Mouse (Mus musculus) stomach, embryonic 14.5 days (tissue): ENCODE measurements around the gene Pkig. TPM values are rescaled to one million over a fixed set of nuclear protein-coding genes. Genes with fewer than 3 reads are reported as not detected.
"Not testable (repeated sequence)": the region's sequence is repeated elsewhere in the genome, so short reads cannot be mapped to it uniquely, and the experiment has no call there.

Experiments used
- ATAC-seq: fragments of 200-750 bp; cut with Nextera tagmentation; 2 replicates; pipeline ENCODE4 v1.8.0; 2017; ENCODE audit warnings: low read depth, moderate TSS enrichment; ENCODE audit not compliant: insufficient number of reproducible peaks, insufficient read depth, low FRiP score
- H3K27ac ChIP-seq: fragments of 300-500 bp; sonication (generic); 2 replicates; pipeline ENCODE4 v1.5.1; 2014; ENCODE audit warnings: mild to moderate bottlenecking, low read length, moderate library complexity, mixed read lengths
- H3K27me3 ChIP-seq: fragments of 300-500 bp; sonication (generic); 2 replicates; pipeline ENCODE4 v1.6.1; 2014; ENCODE audit warnings: low read length, control low read depth, mixed read lengths; ENCODE audit not compliant: control insufficient read depth, insufficient read depth
- H3K36me3 ChIP-seq: fragments of 300-500 bp; sonication (generic); 2 replicates; pipeline ENCODE4 v1.6.1; 2014; ENCODE audit warnings: mild to moderate bottlenecking, control low read depth, low read length, moderate library complexity, mixed read lengths; ENCODE audit not compliant: control insufficient read depth, insufficient read depth
- H3K4me1 ChIP-seq: fragments of 300-500 bp; sonication (generic); 2 replicates; pipeline ENCODE4 v1.6.1; 2014; ENCODE audit warnings: low read length, control low read depth, mixed read lengths; ENCODE audit not compliant: control insufficient read depth, insufficient read depth
- H3K4me2 ChIP-seq: fragments of 300-500 bp; sonication (generic); replicated peaks from 2 replicates; pipeline ENCODE4 v1.6.1; 2014; ENCODE audit warnings: low read depth, low read length, control low read depth
- H3K4me3 ChIP-seq: fragments of 300-500 bp; sonication (generic); 2 replicates; pipeline ENCODE4 v1.5.1; 2014; ENCODE audit warnings: low read depth, low read length, control low read depth
- H3K9ac ChIP-seq: fragments of 300-500 bp; sonication (generic); replicated peaks from 2 replicates; pipeline ENCODE4 v1.6.1; 2014; ENCODE audit warnings: low read depth, mild to moderate bottlenecking, control low read depth, low read length, moderate library complexity, mixed read lengths
- H3K9me3 ChIP-seq: fragments of 300-500 bp; sonication (generic); 2 replicates; pipeline ENCODE4 v1.6.1; 2016; ENCODE audit warnings: low read depth, low read length, control low read depth; ENCODE audit not compliant: control insufficient read depth
- WGBS: fragments of 180-500 bp; shearing (Covaris S2); extraction: QIAGEN DNeasy Blood & Tissue Kit; methylation state at CpG from one replicate; pipeline ENCODE4 v1.1.7; 2014; 5-methylcytosine and 5-hydroxymethylcytosine counted together
- polyA plus RNA-seq: library from polyadenylated mRNA; unstranded; fragments of >200 nt; fragmentation: Nextera tagmentation; extraction: Ambion mirVana; gene quantifications from 2 replicates; pipeline ENCODE4 v1.2.1, GENCODE M21; 2014

The Pkig gene
- polyA plus RNA-seq, 1 experiment from 2014 or later, result 105 TPM

DNA sequence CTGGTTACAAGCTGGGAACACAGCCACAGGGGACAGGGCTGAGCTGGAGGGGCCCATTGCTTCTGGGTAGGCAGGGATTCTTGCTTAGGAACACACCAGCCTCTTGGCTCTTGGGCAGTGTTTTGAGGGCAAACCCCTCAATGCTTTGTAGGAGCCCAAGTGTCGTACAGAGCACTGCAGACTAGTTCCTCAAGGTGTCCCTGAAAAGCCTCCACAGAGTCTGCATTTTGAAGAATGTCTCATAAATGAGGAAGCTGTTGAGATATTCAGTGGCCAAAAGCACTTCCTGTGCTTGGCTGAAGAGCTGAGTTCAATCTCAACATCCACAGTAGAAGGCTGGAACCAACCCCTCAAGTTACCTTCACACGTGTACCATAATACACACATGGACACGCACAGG is 18.6 kb downstream of the Pkig start:
- Histone ChIP-seq H3K27me3 (no peaks in the 10 kb centered on the region), H3K4me2 (no peak overlapping the region), H3K36me3 (no peaks in the 10 kb centered on the region), H3K27ac (peak overlapping the region; percentile 21; the same call in 1 of the 2 replicates), H3K4me1 (peaks cover 32% of the 10 kb centered on the region), H3K9me3 (no peaks in the 10 kb centered on the region), H3K9ac (no peak overlapping the region), H3K4me3 (no peak overlapping the region)
- WGBS, result 86% methylated on average over 3 of the region's 3 CpGs
- no peak for ATAC-seq

DNA sequence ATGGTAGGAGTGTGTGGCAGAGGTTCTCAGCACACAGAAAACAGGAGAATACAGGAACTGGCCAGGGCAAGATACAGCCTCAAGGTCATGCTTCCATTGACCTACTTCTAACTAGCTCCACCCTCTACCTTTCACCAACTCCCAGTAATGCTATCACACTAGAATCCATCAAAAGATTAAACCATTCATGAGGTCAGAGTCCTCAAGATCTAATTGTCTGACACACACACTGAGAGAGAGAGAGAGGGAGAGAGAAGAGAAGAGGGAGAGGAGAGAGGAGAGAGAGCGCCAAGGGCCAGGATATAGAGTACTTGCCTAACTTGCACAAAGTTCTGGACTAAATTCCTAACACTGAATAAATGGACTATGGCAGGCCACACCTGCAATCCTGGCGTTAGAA is 24.2 kb downstream of the Pkig start:
- H3K27me3 ChIP-seq, result no peaks in the 10 kb centered on the region
- no peak for ATAC-seq
- 80% methylated on average over 2 of the region's 2 CpGs for WGBS
- H3K9ac ChIP-seq, result no peak overlapping the region
- H3K9me3 ChIP-seq, result no peaks in the 10 kb centered on the region
- no peak overlapping the region for H3K4me2 ChIP-seq
- H3K4me3 ChIP-seq, result no peak overlapping the region
- peaks cover 20% of the 10 kb centered on the region for H3K4me1 ChIP-seq
- H3K36me3 ChIP-seq, result no peaks in the 10 kb centered on the region
- no peak overlapping the region for H3K27ac ChIP-seq

DNA sequence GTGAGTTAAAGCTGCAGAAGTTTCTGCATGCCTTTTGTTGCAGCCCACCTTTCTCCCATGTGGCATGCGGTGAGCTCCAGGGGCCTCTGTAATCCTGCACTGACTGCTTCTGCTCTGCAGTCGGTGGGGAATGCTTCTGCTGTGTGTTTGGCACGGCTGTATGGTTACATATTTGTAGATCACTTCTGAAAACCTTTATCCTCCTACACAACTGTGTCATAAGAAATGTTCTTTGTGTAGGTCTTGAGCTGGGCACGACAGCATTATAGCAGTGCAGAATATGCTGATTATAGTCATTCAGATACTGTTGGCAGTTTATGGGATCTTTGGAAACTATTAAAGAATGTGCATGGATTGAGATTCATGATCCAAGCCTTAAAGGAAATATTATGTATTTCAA is 27.1 kb downstream of the Pkig start:
- Histone ChIP-seq H3K27ac (peak overlapping the region; percentile 64; the same call in 1 of the 2 replicates), H3K27me3 (no peaks in the 10 kb centered on the region), H3K9ac (no peak overlapping the region), H3K4me3 (no peak overlapping the region), H3K4me2 (no peak overlapping the region), H3K9me3 (no peaks in the 10 kb centered on the region), H3K36me3 (no peaks in the 10 kb centered on the region), H3K4me1 (peaks cover 20% of the 10 kb centered on the region)
- ATAC-seq, result no peak
- WGBS, result 21% methylated on average over 4 of the region's 4 CpGs

DNA sequence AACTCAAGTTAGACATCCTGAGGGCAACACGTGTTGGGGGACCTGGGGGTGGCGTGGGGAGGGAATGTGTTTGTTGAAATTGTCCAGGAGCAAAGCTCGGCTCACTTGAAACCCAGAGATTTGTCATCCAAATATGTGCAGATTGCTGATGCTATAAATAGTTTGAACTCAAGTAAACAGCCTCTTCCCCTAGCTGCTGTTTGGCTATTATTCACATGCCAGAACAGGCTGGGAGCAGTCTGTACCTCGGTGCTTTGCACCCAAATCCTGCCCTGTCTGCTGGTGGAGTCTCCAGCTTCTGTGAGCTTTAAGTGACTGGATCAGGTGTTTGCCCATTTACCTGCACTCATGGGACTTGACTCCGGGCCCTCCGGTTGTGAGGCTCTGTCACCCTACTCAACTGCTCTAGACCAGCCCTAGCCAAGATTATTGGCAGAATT is 27.6 kb downstream of the Pkig start:
- H3K36me3 ChIP-seq, result no peaks in the 10 kb centered on the region
- WGBS, result 27% methylated on average over 6 of the region's 6 CpGs
- H3K9ac ChIP-seq, result no peak overlapping the region
- H3K4me1 ChIP-seq, result peaks cover 20% of the 10 kb centered on the region
- H3K27ac ChIP-seq, result peak overlapping the region; percentile 78; the same call in 1 of the 2 replicates
- ATAC-seq, result no peak; the same call in 1 of the 2 replicates
- H3K4me3 ChIP-seq, result no peak overlapping the region
- H3K27me3 ChIP-seq, result no peaks in the 10 kb centered on the region
- 0 out of 2 replicates have a peak overlapping the region, but pooled peaks have one; percentile 7 for H3K4me2 ChIP-seq
- no peaks in the 10 kb centered on the region for H3K9me3 ChIP-seq

DNA sequence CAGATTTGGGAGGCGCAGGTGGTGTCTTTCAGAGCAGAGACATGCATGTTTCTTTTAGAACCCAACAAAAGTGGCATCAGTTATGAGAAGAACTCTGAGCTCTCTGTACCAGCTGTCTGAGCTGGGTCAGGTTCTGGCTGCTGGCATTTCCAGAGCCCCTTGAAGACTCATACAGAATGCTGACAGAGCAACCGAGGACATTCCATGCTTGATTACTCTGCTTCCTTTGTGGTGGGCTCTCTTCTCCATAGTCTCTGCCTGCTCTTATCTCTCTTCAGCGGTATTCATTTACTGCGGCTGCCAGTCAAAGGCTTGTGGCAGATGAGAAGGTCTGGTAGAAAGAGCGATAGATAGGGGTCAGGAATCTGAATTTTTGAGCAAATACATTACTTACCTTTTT is 28.0 kb downstream of the Pkig start:
- Histone ChIP-seq H3K27me3 (no peaks in the 10 kb centered on the region), H3K9ac (no peak overlapping the region), H3K27ac (peak overlapping the region; percentile 78; the same call in 1 of the 2 replicates), H3K4me2 (0 out of 2 replicates have a peak overlapping the region, but pooled peaks have one; percentile 7), H3K9me3 (no peaks in the 10 kb centered on the region), H3K36me3 (no peaks in the 10 kb centered on the region), H3K4me1 (peaks cover 20% of the 10 kb centered on the region), H3K4me3 (no peak overlapping the region)
- 63% methylated on average over 5 of the region's 5 CpGs for WGBS
- no peak for ATAC-seq

DNA sequence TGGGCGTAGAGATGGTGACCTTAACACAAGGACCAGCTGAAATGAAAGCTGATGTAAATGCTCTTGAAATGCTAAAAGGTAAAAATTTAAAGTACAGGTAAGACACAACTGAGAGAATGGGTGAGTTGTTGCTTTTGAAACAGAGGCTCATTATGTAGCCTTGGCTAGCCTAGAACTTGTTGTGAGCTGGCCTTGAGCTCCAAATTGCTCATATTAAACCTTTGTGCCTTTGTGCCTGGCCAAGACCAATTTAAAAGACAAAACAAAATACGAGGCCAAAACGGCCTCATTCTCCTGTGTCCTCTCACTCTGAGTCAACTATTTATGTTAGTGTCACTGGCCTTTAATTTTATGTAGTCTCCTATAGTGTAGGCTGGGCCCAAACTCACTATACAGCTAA is 28.7 kb downstream of the Pkig start:
- H3K9ac ChIP-seq, result no peak overlapping the region
- 65% methylated on average over 3 of the region's 3 CpGs for WGBS
- no peaks in the 10 kb centered on the region for H3K9me3 ChIP-seq
- no peak for ATAC-seq
- H3K4me1 ChIP-seq, result peaks cover 22% of the 10 kb centered on the region
- H3K4me3 ChIP-seq, result no peak overlapping the region
- no peaks in the 10 kb centered on the region for H3K27me3 ChIP-seq
- no peaks in the 10 kb centered on the region for H3K36me3 ChIP-seq
- no peak overlapping the region for H3K27ac ChIP-seq
- H3K4me2 ChIP-seq, result no peak overlapping the region

DNA sequence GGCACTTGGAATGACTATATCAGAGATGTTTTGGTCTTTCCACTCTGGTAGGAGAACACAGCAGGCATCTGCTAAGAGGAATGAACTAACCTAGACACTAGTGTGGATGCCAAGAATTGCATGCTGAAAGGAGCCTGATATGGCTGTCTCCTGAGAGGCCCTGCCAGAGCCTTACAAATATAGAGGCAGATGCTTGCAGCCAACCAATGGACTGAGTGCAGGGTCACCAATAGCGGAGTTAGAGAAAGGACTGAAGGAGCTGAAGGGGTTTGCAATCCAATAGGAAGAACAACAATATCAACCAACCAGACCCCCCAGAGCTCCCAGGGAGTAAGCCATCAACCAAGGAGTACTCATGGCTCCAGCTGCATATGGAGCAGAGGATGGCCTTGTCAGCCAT is 30.2 kb downstream of the Pkig start:
- not testable (repeated sequence) for H3K9me3 ChIP-seq, H3K9ac ChIP-seq, H3K27ac ChIP-seq, H3K27me3 ChIP-seq, H3K36me3 ChIP-seq, ATAC-seq, H3K4me2 ChIP-seq, H3K4me3 ChIP-seq
- peaks cover 29% of the 10 kb centered on the region for H3K4me1 ChIP-seq
- 100% methylated on average over 1 of the region's 1 CpGs for WGBS

DNA sequence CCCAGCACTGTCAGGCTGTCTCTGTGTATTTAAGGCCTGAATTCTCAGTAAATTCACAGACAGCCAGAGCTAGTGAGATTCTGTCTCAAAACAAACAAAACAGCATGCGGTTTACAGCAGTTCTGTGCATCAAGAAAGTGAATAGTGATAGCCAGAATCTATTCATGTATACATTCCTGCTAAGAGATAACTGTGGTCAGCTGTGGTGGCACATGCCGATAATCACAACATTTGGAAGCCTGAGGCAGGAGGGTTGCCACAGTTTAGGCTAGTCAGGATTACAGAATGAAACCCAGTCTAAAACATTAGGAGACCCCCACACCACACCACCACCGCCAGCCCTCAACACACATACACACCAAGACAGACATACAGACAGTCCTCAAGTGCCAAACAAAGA is 31.6 kb downstream of the Pkig start:
- 85% methylated on average over 3 of the region's 3 CpGs for WGBS
- peaks cover 28% of the 10 kb centered on the region for H3K4me1 ChIP-seq

More for the DNA sequence above, 31.6 kb downstream of the Pkig start:
- Histone ChIP-seq H3K27ac (no peak overlapping the region), H3K4me3 (no peak overlapping the region), H3K4me2 (no peak overlapping the region), H3K36me3 (no peaks in the 10 kb centered on the region), H3K27me3 (no peaks in the 10 kb centered on the region), H3K9ac (no peak overlapping the region), H3K9me3 (no peaks in the 10 kb centered on the region)
- no peak for ATAC-seq
